Mouse (Mus musculus) CH12.LX (cell line): ENCODE results near the gene Prss57. TPM values are rescaled to one million over a fixed set of nuclear protein-coding genes. Genes with fewer than 3 reads are reported as not detected.
A peak's percentile ranks its signal among the peaks of the same experiment; 100 is the strongest.

Experiments
- DNase-seq: peaks from one replicate; pipeline ENCODE4 v3.0.0-alpha.2; 2013; ENCODE audit errors: extremely low read depth
- H3K27ac ChIP-seq: 2 replicates; pipeline ENCODE4 v1.5.1; 2012; ENCODE audit warnings: low read depth, mild to moderate bottlenecking, control low read depth, moderate library complexity; ENCODE audit not compliant: insufficient read depth
- H3K27me3 ChIP-seq: replicated peaks from 2 replicates; pipeline ENCODE3; 2012; ENCODE audit warnings: inconsistent platforms
- H3K36me3 ChIP-seq, 2 experiments: replicated peaks in 1 of 2; 2 replicates each; pipeline versions ENCODE3 to v1.6.1; 2012; ENCODE audit warnings: inconsistent platforms in 1 of 2, low read length in 1 of 2, mild to moderate bottlenecking in 1 of 2, mixed read lengths in 1 of 2, moderate library complexity in 1 of 2; ENCODE audit not compliant: control insufficient read depth in 1 of 2, insufficient read depth in 1 of 2
- H3K4me1 ChIP-seq, 2 experiments: 2 replicates each; pipeline ENCODE4 v1.6.1; 2012; ENCODE audit warnings: inconsistent platforms in 1 of 2, moderate library complexity in 1 of 2; ENCODE audit not compliant: insufficient read depth in 2 of 2, control insufficient read depth in 1 of 2
- H3K4me2 ChIP-seq: 2 replicates; pipeline ENCODE4 v1.6.1; 2012; ENCODE audit warnings: low read depth, mild to moderate bottlenecking, control low read depth; ENCODE audit not compliant: poor library complexity, insufficient read depth, severe bottlenecking
- H3K4me3 ChIP-seq, 3 experiments: fragments of 150-350 bp in 1 of 3; sonication (generic) in 1 of 3; replicated peaks in 1 of 3; 2 replicates each; pipeline versions ENCODE3 to v1.5.1; 2011 to 2012; ENCODE audit warnings: low read depth in 2 of 3, low read length in 2 of 3, mild to moderate bottlenecking in 2 of 3, moderate library complexity in 2 of 3, control low read depth in 1 of 3, improper control_type of control experiment in 1 of 3, inconsistent platforms in 1 of 3, mixed read lengths in 1 of 3; ENCODE audit not compliant: poor library complexity in 1 of 3
- H3K79me2 ChIP-seq: replicated peaks from 2 replicates; pipeline ENCODE4 v1.6.1; 2012; ENCODE audit warnings: mild to moderate bottlenecking, moderate library complexity; ENCODE audit not compliant: control insufficient read depth, poor library complexity, insufficient read depth, severe bottlenecking; ENCODE audit errors: extremely low read depth
- H3K9ac ChIP-seq: 2 replicates; pipeline ENCODE4 v1.6.1; 2012; ENCODE audit warnings: low read depth, mild to moderate bottlenecking, control low read depth, moderate library complexity; ENCODE audit not compliant: insufficient read depth
- H3K9me3 ChIP-seq: replicated peaks from 2 replicates; pipeline ENCODE3; 2012; ENCODE audit warnings: low read length, inconsistent platforms, mixed read lengths
- BHLHE40 ChIP-seq: IDR thresholded peaks from 2 replicates; pipeline ENCODE4 v1.6.1; 2011; ENCODE audit warnings: mild to moderate bottlenecking, low read depth, low read length, improper control_type of control experiment
- CHD1 ChIP-seq: IDR thresholded peaks from 2 replicates; pipeline ENCODE4 v1.6.1; 2012; ENCODE audit warnings: low read depth, low read length, improper control_type of control experiment, inconsistent platforms
- CTCF ChIP-seq, 2 experiments: IDR thresholded peaks in 1 of 2; conservative IDR thresholded peaks in 1 of 2; 2 replicates each; pipeline ENCODE4 v1.5.1; 2011 to 2012; ENCODE audit warnings: low read depth in 2 of 2, low read length in 2 of 2, improper control_type of control experiment in 1 of 2, inconsistent platforms in 1 of 2, mild to moderate bottlenecking in 1 of 2, moderate library complexity in 1 of 2
- ELF1 ChIP-seq: IDR thresholded peaks from 2 replicates; pipeline ENCODE4 v1.6.1; 2014; ENCODE audit warnings: low read depth, mild to moderate bottlenecking, inconsistent platforms, low read length, improper control_type of control experiment
- GABPA ChIP-seq: IDR thresholded peaks from 2 replicates; pipeline ENCODE4 v1.6.1; 2012; ENCODE audit warnings: low read depth, low read length, improper control_type of control experiment, inconsistent platforms; ENCODE audit not compliant: insufficient replicate concordance
- JUN ChIP-seq: IDR thresholded peaks from 2 replicates; pipeline ENCODE4 v1.6.1; 2011; ENCODE audit warnings: low read depth, mild to moderate bottlenecking, low read length, improper control_type of control experiment, moderate library complexity; ENCODE audit not compliant: insufficient read depth
- JUND ChIP-seq: conservative IDR thresholded peaks from 2 replicates; pipeline ENCODE4 v1.6.1; 2011; ENCODE audit warnings: low read depth, low read length, improper control_type of control experiment
- MAFK ChIP-seq: IDR thresholded peaks from 2 replicates; pipeline ENCODE4 v1.6.1; 2011; ENCODE audit warnings: low read length, improper control_type of control experiment; ENCODE audit not compliant: insufficient replicate concordance
- MAZ ChIP-seq: IDR thresholded peaks from 2 replicates; pipeline ENCODE4 v1.6.1; 2012; ENCODE audit warnings: low read depth, mild to moderate bottlenecking, inconsistent platforms, low read length, improper control_type of control experiment, moderate library complexity
- MEF2A ChIP-seq: IDR thresholded peaks from 2 replicates; pipeline ENCODE4 v1.6.1; 2014; ENCODE audit warnings: low read depth, mild to moderate bottlenecking, inconsistent platforms, low read length, improper control_type of control experiment, borderline replicate concordance
- MXI1 ChIP-seq: IDR thresholded peaks from 2 replicates; pipeline ENCODE4 v1.6.1; 2011; ENCODE audit warnings: mild to moderate bottlenecking, low read depth, low read length, improper control_type of control experiment
- NELFE ChIP-seq: IDR thresholded peaks from 2 replicates; pipeline ENCODE4 v1.6.1; 2011; ENCODE audit warnings: low read depth, low read length, improper control_type of control experiment
- PAX5 ChIP-seq: IDR thresholded peaks from 2 replicates; pipeline ENCODE4 v1.6.1; 2012; ENCODE audit warnings: low read length, inconsistent platforms, mixed read lengths
- POLR2AphosphoS2 ChIP-seq: IDR thresholded peaks from 2 replicates; pipeline ENCODE4 v1.6.1; 2011; ENCODE audit warnings: low read depth, low read length, improper control_type of control experiment
- RAD21 ChIP-seq: IDR thresholded peaks from 2 replicates; pipeline ENCODE4 v1.6.1; 2011; ENCODE audit warnings: low read depth, mild to moderate bottlenecking, low read length, improper control_type of control experiment, moderate library complexity
- RCOR1 ChIP-seq: conservative IDR thresholded peaks from 2 replicates; pipeline ENCODE4 v1.6.1; 2012; ENCODE audit warnings: low read depth, mild to moderate bottlenecking, inconsistent platforms, low read length, improper control_type of control experiment
- SIN3A ChIP-seq: IDR thresholded peaks from 2 replicates; pipeline ENCODE4 v1.6.1; 2012; ENCODE audit warnings: low read length, improper control_type of control experiment, inconsistent platforms
- SMC3 ChIP-seq: IDR thresholded peaks from 2 replicates; pipeline ENCODE4 v1.6.1; 2011; ENCODE audit warnings: low read depth, low read length, improper control_type of control experiment
- ZNF384 ChIP-seq: IDR thresholded peaks from 2 replicates; pipeline ENCODE4 v1.6.1; 2012; ENCODE audit warnings: low read depth, low read length, improper control_type of control experiment, inconsistent platforms
- dilution Hi-C: fragments of 300-500 bp; cut with MboI; formaldehyde crosslinking; loops from 2 replicates; pipeline ENCODE4 v1.14.3; 2020; ENCODE audit warnings: low sequenced_read_pairs; ENCODE audit not compliant: extremely low pct_unique_long_range_greater_than_20kb, extremely low pct_ligation_motif_present
- in situ Hi-C: fragments of 300-500 bp; cut with MboI; formaldehyde crosslinking; loops from 3 replicates; pipeline ENCODE4 v1.14.3; 2019; ENCODE audit warnings: low sequenced_read_pairs, low pct_ligation_motif_present, low pct_unique_long_range_greater_than_20kb, mixed read lengths
- polyA plus RNA-seq: library from polyadenylated mRNA; unstranded; fragments of >175 nt; gene quantifications from 2 replicates; pipeline ENCODE4 v1.2.1, GENCODE M21; 2012; ENCODE audit warnings: low read depth; ENCODE audit not compliant: insufficient read length
- total RNA-seq, 2 experiments: library from RNA; depleted of rRNA; stranded (reverse); fragments of 300-350 nt in 1 of 2; fragments of >200 nt in 1 of 2; gene quantifications; 2 replicates each; pipeline ENCODE4 v1.2.3; 2012 to 2014

Gene Prss57
- total and polyA plus RNA-seq, 3 experiments, result 0.08 TPM; not detected in 2

GRCm38 (mm10) chr10:79820782-79821181 lies 30.0 kb upstream of the Prss57 start, which contains the start of gene Misp:
Gene Misp, plus strand, starts transcription at chr10:79820989.
- Histone ChIP-seq H3K27me3 (peaks cover 62% of the 10 kb centered on the region), H3K4me2 (no peak within 1 kb of the TSS)

GRCm38 (mm10) chr10:79820277-79820676 lies 29.5 kb upstream of the Prss57 start:
- H3K9me3 ChIP-seq, result no peaks in the 10 kb centered on the region
- H3K4me1 ChIP-seq, result peaks cover 2 to 7% of the 10 kb centered on the region in 2 experiments; a peak in 2 of 4 replicates
- peaks cover 63% of the 10 kb centered on the region for H3K27me3 ChIP-seq
- H3K4me3 ChIP-seq, result no peak overlapping the region
- H3K4me2 ChIP-seq, result no peak overlapping the region
- DNase-seq, result no peak
- in situ Hi-C loops, result no loop called here
- no peak overlapping the region for H3K9ac ChIP-seq
- TF ChIP-seq MXI1, result no peak
- TF ChIP-seq MAFK, result no peak
- no peak for TF ChIP-seq RAD21
- no peak for TF ChIP-seq SMC3
- no peak for TF ChIP-seq JUN
- TF ChIP-seq GABPA, result no peak
- TF ChIP-seq BHLHE40, result no peak
- no peak for TF ChIP-seq POLR2AphosphoS2
- TF ChIP-seq JUND, result no peak
- no peak for TF ChIP-seq MEF2A
- no peak for TF ChIP-seq CTCF (conservative IDR thresholded peaks at IDR 0.05 in 1 of 2, IDR thresholded peaks at IDR 0.05 in 1 of 2; ENCODE audit: low read depth in 2 of 2, low read length in 2 of 2)
- TF ChIP-seq, all 38 proteins: peak for 0
- no peaks in the 10 kb centered on the region for H3K36me3 ChIP-seq
- no peak overlapping the region for H3K27ac ChIP-seq
- H3K79me2 ChIP-seq, result no peaks in the 10 kb centered on the region
- dilution Hi-C loops, result no loop called here

More at GRCm38 (mm10) chr10:79820782-79821181, 30.0 kb upstream of the Prss57 start, which contains the start of gene Misp:
- TF ChIP-seq ZNF384, result 0 out of 2 replicates have a peak, but pooled peaks have one; percentile 13
- TF ChIP-seq RCOR1, result no peak
- TF ChIP-seq CTCF (conservative IDR thresholded peaks at IDR 0.05 in 1 of 2, IDR thresholded peaks at IDR 0.05 in 1 of 2; ENCODE audit: low read depth in 2 of 2, low read length in 2 of 2), result peak in 1 of 2 experiments; percentile 18; a peak in 2 of 4 replicates
- Histone ChIP-seq H3K79me2 (no peaks in the 10 kb centered on the region), H3K27ac (no peak within 1 kb of the TSS), H3K4me1 (peaks cover 2 to 5% of the 10 kb centered on the region in 2 experiments; a peak in 2 of 4 replicates), H3K4me3 (no peak within 1 kb of the TSS), H3K36me3 (no peaks in the 10 kb centered on the region), H3K9ac (no peak within 1 kb of the TSS), H3K9me3 (peaks cover 3% of the 10 kb centered on the region)
- dilution Hi-C loops, result no loop called here
- in situ Hi-C loops, result no loop called here
- no peak for DNase-seq

GRCm38 (mm10) chr10:79819606-79820005 lies 28.8 kb upstream of the Prss57 start:
- Histone ChIP-seq H3K4me1 (peaks cover 2 to 5% of the 10 kb centered on the region in 2 experiments; a peak in 2 of 4 replicates), H3K9ac (no peak overlapping the region), H3K9me3 (no peaks in the 10 kb centered on the region), H3K27me3 (peaks cover 63% of the 10 kb centered on the region), H3K36me3 (no peaks in the 10 kb centered on the region), H3K4me3 (no peak overlapping the region), H3K27ac (no peak overlapping the region), H3K79me2 (no peaks in the 10 kb centered on the region), H3K4me2 (no peak overlapping the region)
- in situ Hi-C loops (no loop called here), dilution Hi-C loops (no loop called here)
- TF ChIP-seq PAX5, result no peak
- no peak for TF ChIP-seq CTCF (conservative IDR thresholded peaks at IDR 0.05 in 1 of 2, IDR thresholded peaks at IDR 0.05 in 1 of 2; ENCODE audit: low read depth in 2 of 2, low read length in 2 of 2)
- TF ChIP-seq GABPA, result no peak
- TF ChIP-seq POLR2AphosphoS2, result no peak
- TF ChIP-seq ELF1, result no peak
- TF ChIP-seq CHD1, result no peak
- TF ChIP-seq RCOR1, result no peak
- no peak for TF ChIP-seq RAD21
- TF ChIP-seq JUN, result no peak
- no peak for TF ChIP-seq MAZ
- no peak for TF ChIP-seq SIN3A
- no peak for TF ChIP-seq NELFE
- no peak for DNase-seq
